Mouse (Mus musculus): ENCODE data around the gene Tnk1.
"Not testable (repeated sequence)": the region's sequence is repeated elsewhere in the genome, so short reads cannot be mapped to it uniquely, and the experiment has no call there.

The Tnk1 gene

DNA sequence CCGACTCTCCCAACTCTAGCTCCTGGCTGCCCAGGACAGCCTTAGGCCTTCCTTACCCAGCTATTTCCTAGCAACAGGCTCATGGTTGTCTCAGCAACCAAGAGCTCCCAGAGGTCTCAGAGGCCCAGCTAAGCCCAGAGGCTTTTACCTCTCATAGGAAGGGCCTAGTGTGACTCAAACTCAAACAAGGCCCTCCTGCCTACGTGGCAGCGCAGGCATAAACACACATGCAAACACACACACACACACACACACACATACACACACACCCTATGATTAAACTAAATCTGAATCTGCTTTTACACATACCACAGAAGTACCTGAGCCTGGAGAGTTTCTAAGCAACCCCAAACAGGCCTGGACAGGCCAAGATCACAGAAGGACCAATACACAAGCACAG is 19.9 kb upstream of the Tnk1 start:
- no peak for DNase-seq

GRCm38 (mm10) chr11:69877878-69878277 is 19.3 kb upstream of the Tnk1 start, which contains the start of gene Tmem95:
Gene Tmem95, minus strand, starts transcription at chr11:69878018.
- peak; percentile 90 for DNase-seq

GRCm38 (mm10) chr11:69876867-69877266 is 18.3 kb upstream of the Tnk1 start:
- DNase-seq = peak; percentile 99

GRCm38 (mm10) chr11:69876186-69876585 is 17.7 kb upstream of the Tnk1 start:
- peak; percentile 99 for DNase-seq

- no peak for DNase-seq
These were observed 13.9 kb upstream of the Tnk1 start for GRCm38 (mm10) chr11:69872451-69872850.

DNA sequence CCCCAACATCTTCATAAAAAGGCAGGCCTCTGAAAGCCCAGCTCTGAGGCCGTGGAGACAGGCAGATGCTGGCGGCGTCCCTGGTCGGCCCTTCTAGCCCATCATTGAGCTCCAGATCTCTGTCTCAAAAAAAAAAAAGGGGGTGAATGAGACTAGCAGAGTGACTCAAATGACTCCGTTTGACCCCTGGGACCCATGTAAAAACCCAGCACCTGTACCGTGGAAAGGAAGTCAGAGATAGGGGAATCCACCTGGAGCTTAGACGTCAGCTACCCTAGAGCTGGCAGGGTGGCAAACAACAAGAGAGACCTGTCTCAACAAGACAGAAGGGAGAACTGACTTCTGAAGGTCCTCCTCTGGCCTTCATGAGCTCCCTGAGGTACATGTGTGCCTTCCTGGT is 13.3 kb upstream of the Tnk1 start:
- DNase-seq = no peak

DNA sequence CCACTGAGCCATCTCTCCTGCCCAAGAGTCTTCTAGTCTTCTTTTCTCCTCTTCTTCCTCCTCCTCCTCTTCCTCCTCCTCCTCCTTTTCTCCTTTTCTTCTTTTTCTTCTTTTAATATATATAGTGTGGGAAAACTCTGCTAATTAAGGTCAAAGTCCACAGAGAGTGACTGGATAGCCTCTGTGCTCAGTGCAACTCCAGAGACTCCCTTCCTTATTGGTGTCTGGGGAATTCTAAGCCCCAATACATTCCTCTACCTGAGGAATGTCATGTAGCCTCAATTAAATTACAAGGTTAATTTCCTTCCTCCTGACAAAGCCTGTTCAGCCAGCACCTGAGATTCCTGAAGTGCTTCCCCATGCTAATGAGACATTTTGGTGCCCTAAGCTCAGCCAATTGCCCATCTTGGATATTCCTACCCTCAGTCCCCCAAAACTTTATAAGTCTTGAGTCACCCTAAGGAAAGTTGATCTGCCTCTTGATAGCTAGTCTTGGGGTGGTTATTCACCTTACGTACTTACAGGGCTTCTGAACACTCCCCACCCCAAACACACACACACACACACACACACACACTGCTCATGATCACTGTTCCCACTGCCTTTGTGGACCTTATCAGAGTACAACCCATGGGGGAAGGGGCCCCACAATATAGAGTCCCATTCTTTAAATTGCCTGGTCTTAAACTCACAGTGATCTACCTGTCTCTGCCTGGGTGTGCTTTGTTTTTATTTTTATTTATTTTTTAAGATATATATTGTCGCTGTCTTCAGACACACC is 11.9 kb upstream of the Tnk1 start:
- no peak for DNase-seq

- peak; percentile 88 for DNase-seq
These were observed 8.8 kb upstream of the Tnk1 start for GRCm38 (mm10) chr11:69867335-69867734.

DNA sequence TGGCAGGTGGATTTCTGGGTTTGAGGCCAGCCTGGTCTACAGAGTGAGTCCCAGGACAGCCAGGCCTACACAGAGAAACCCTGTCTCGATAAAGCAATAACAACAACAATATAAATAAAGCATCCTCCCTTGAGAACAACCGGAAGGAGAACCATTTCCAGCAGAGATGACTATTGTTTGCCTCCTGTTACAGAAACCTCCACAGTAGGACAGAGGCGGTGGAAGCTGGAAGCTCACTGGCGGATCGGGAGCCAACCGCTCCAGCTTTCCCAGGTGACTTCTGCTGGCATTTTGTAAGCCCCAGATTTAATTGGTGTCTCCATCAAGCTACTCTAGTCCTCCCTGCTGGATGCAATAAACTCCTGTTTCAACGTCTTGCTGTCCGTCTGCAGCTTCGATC is 7.0 kb upstream of the Tnk1 start:
- DNase-seq = peak; percentile 84

DNA sequence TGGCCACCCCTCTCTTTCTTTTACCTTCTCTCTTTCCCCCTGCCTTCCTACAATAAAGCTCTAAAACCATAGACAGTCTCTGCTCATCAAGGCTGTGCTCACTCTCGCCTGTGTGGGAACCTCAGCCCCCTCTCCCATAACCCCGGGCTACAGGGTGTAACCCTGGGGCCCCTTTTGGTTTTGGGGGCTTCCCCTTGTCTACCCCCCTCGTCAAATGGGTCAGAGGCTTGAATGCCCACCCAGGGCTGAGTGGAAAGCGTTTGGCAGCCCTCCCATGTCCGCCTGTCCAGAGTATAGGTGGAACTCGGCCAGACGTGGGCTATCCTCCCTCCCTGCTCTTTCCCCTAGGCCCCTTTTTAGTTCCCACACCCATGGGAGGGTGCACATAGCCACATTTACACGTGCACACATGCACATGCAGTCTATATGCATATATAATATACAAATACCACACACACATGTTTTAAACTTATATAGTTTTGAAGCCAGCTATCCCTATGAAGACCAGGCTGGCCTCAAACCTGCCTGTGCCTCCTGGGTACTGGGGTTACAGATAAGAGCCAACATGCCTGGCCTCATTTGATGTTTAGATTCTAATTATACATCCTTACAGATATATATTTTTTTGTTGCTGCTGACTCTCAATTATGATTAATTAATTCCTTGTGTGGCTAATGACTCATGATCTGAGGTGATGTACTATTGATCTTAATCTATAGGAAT is 5.8 kb upstream of the Tnk1 start:
- DNase-seq = peak; percentile 78

GRCm38 (mm10) chr11:69863729-69864128 is 5.2 kb upstream of the Tnk1 start:
- DNase-seq = not testable (repeated sequence)

DNA sequence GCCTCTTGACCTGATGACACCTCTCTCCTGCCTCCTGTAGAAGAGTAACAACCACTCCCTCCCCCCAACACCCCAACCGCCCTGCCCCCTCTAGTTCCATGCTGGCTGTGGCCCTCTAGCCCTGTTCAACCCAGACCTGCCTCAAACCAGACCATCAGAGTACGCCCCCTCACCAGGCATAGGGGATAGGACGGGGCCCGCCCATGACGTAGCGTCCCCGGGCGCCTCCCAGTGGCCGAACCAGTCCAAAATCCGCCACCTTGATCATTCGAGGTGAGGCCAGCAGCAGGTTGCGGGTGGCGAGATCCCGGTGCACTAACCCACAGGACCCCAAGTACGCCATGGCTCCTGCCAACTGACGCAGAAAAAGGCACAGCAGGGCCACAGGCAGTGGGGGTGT is 3.2 kb downstream of the Tnk1 start:
- peak; percentile 94 for DNase-seq

GRCm38 (mm10) chr11:69854680-69855079 is 3.9 kb downstream of the Tnk1 start:
- peak; percentile 93 for DNase-seq

GRCm38 (mm10) chr11:69853994-69854393 is 4.5 kb downstream of the Tnk1 start:
- peak; percentile 93 for DNase-seq

GRCm38 (mm10) chr11:69850754-69851153 is 7.8 kb downstream of the Tnk1 start:
- no peak for DNase-seq

GRCm38 (mm10) chr11:69849884-69850283 is 8.6 kb downstream of the Tnk1 start:
- DNase-seq = no peak

GRCm38 (mm10) chr11:69849128-69849527 is 9.4 kb downstream of the Tnk1 start:
- DNase-seq = peak; percentile 96

GRCm38 (mm10) chr11:69848021-69848420 is 10.5 kb downstream of the Tnk1 start:
- DNase-seq = no peak

DNA sequence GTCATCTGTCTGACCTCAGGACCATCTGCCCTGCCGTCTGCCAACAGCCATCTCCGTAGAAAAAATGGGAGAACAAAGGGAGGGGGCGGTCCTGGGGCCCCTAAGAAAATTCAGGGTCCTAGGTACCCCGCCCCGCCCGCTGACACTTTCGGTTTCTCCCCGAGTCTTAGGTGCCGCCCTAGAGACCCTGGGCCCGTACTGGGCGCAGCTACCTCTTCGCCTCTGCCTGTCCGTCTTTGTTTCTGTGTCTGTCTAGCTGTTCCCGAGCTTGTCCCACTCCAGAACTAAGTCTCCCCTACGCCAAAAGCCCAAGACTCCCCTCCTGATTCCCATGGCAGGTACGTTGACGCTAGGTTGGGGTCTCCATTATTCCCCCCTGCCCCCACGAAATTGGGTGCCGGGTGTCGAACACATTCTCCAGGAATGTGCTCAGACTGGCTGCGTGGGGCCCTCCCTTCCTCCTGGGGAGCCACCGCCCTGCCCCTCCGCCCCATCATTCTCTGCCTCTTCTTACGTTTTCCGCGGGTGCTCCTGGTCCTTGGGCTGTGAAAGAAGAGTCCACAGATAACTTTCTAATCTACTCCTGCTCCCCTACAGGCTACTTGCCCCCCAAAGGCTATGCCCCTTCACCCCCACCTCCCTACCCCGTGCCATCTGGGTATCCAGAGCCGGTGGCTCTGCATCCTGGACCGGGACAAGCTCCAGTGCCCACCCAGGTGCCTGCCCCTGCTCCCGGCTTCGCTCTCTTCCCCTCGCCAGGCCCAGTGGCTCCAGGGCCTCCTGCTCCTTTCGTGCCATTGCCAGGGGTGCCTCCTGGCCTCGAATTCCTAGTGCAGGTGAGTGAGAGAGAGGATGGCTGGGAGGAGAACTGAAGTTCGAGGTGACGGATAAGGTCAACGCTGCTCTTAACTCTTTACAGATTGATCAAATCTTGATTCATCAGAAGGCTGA is 11.5 kb downstream of the Tnk1 start:
- DNase-seq = peak; percentile 97

DNA sequence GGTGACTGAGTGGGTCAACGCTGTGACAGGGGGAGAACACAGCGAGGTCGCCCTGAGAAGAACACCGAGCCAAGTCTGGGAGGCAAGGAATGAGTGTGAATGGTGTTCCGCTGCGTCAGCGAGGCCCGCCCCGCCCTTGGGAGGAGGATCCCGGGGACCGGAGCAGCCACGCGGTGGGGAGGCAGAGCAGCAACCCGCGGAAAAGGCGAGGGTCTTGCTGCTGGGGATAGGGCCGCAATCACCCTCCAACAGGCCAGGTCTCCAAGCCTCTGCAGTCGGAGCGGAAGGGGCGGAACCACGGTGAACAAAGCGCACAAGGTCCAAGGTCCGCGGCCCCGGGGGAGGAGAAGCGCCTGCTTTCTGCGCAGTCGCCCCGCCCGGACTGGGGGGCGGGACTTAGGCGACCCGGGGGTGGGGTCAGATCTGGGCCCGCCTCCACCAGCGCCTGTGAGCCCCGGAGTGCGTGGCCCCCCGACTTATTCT is 12.3 kb downstream of the Tnk1 start, which contains the start of gene Plscr3:
Gene Plscr3, plus strand, starts transcription at position 179 of the 483 bp plus-strand sequence.
- peak; percentile 99 for DNase-seq

DNA sequence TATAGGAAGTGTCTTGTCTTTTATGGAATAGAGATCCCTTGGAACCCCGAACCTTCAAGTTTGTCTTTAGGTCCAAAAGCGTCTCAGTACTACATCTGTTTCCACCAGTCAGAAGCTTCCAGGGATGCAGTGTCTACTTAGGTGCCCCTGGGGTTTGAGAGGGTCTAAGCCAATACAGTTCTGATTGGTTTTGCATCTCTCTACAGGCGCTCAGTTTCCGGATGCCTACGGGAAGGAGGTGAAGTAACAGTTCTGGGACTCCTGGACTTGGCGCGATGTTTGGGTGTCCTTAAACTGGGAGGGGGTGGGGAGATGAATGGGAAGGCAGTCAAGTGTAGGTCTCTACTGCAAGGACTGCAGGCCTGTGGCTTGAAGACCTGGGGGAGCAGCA is 19.8 kb downstream of the Tnk1 start:
- DNase-seq = no peak

DNA sequence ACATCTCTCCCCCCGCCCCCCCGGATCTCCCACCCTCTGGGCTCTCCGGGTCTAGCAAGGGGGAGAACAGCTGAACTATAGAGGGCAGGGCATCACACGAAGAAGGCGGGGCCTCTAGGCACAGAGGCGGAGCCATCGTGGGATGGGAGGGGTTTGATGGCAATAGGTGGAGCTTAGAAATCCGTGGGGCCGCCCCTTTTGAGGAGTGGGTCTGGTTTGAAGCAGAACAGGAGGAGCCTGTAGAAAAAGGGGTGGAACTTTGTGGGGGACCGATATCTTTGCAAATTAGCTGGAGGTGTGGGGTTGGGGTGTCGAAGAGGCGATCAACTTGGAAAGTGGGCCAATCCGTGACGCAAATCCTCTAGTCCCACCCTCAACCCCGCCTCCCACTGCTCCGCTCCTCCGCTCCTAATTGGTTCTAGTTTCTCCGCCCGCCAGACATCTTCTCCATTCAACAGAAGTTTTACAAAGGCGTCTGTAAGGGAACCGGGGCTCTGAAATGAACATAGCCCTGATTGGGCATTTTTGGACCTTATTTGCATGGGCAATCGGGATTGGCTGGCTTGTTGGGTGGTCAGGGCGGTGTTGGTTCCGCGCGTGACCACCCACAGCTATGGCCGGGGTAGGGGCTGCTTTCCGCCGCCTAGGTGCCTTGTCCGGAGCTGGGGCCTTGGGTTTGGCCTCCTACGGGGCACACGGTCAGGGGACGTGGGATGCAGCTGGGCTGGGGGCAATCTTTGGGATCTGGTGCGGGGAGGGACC is 20.4 kb downstream of the Tnk1 start, which contains the start of gene Tmem256:
Gene Tmem256, plus strand, starts transcription at position 563 of the 762 bp plus-strand sequence.
- DNase-seq = peak; percentile 100

All from heart, adult 11 months (tissue).